Mouse (Mus musculus) ES-Bruce4 (cell line): ENCODE measurements at regions not wholly inside any gene's neighbourhood (a gene's known extent, or its start where the extent isn't known, plus 50 kb on each side); places are given as distances from the start of the nearest gene placed in this dataset.

Experiments
- H3K27ac ChIP-seq: 2 replicates; pipeline ENCODE4 v1.5.1; 2012; ENCODE audit warnings: low read length, inconsistent platforms; ENCODE audit not compliant: insufficient read depth
- H3K27me3 ChIP-seq: 2 replicates; pipeline ENCODE4 v1.6.1; 2012; ENCODE audit warnings: mild to moderate bottlenecking, low read length, inconsistent platforms; ENCODE audit not compliant: control insufficient read depth, poor library complexity, insufficient read depth, severe bottlenecking
- H3K36me3 ChIP-seq: 2 replicates; pipeline ENCODE4 v1.6.1; 2012; ENCODE audit warnings: inconsistent platforms, mild to moderate bottlenecking, low read length, moderate library complexity; ENCODE audit not compliant: control insufficient read depth, poor library complexity, insufficient read depth, severe bottlenecking
- H3K4me1 ChIP-seq: one replicate; pipeline ENCODE4 v1.8.1; 2011; ENCODE audit warnings: low read length; ENCODE audit not compliant: control insufficient read depth, insufficient read depth
- H3K4me3 ChIP-seq: 2 replicates; pipeline ENCODE4 v1.5.1; 2011; ENCODE audit warnings: low read depth, mild to moderate bottlenecking, low read length
- H3K9ac ChIP-seq: 2 replicates; pipeline ENCODE4 v1.6.1; 2012; ENCODE audit warnings: low read depth, mild to moderate bottlenecking, inconsistent platforms; ENCODE audit not compliant: poor library complexity, severe bottlenecking
- H3K9me3 ChIP-seq: replicated peaks from 2 replicates; pipeline ENCODE4 v1.6.1; 2012; ENCODE audit warnings: mild to moderate bottlenecking, low read length, inconsistent platforms; ENCODE audit not compliant: control insufficient read depth, poor library complexity, insufficient read depth, severe bottlenecking
- CTCF ChIP-seq: IDR thresholded peaks from one replicate; pipeline ENCODE4 v1.8.1; 2011; ENCODE audit warnings: low read depth, low read length
- EP300 ChIP-seq: IDR thresholded peaks from 2 replicates; pipeline ENCODE4 v1.6.1; 2011; ENCODE audit warnings: low read depth, low read length; ENCODE audit not compliant: insufficient read depth
- POLR2A ChIP-seq: IDR thresholded peaks from one replicate; pipeline ENCODE4 v1.8.1; 2011; ENCODE audit warnings: low read length; ENCODE audit not compliant: insufficient read depth

- Histone ChIP-seq H3K4me1 (no peaks in the 10 kb centered on the region), H3K9me3 (no peaks in the 10 kb centered on the region), H3K27me3 (no peaks in the 10 kb centered on the region), H3K9ac (no peak overlapping the region), H3K4me3 (no peak overlapping the region), H3K36me3 (no peaks in the 10 kb centered on the region), H3K27ac (no peak overlapping the region)
- TF ChIP-seq EP300 (no peak), CTCF (no peak), POLR2A (no peak)
These were observed 119.5 kb upstream of the Dph6 start for GRCm38 (mm10) chr2:114774278-114774677.

GRCm38 (mm10) chr2:114775532-114775931 is 120.8 kb upstream of the Dph6 start:
- Histone ChIP-seq H3K4me3 (no peak overlapping the region), H3K4me1 (no peaks in the 10 kb centered on the region), H3K27ac (no peak overlapping the region), H3K9me3 (no peaks in the 10 kb centered on the region), H3K9ac (no peak overlapping the region), H3K27me3 (no peaks in the 10 kb centered on the region), H3K36me3 (no peaks in the 10 kb centered on the region)
- TF ChIP-seq POLR2A: no peak
- no peak for TF ChIP-seq EP300
- no peak for TF ChIP-seq CTCF

GRCm38 (mm10) chr2:114776176-114776575 is 121.4 kb upstream of the Dph6 start:
- H3K4me3 ChIP-seq: no peak overlapping the region
- H3K27ac ChIP-seq: no peak overlapping the region
- H3K9me3 ChIP-seq: no peaks in the 10 kb centered on the region
- no peak overlapping the region for H3K9ac ChIP-seq
- H3K36me3 ChIP-seq: no peaks in the 10 kb centered on the region
- H3K27me3 ChIP-seq: no peaks in the 10 kb centered on the region
- TF ChIP-seq CTCF (no peak), POLR2A (no peak), EP300 (no peak)
- no peaks in the 10 kb centered on the region for H3K4me1 ChIP-seq

GRCm38 (mm10) chr2:114782450-114782849 is 127.7 kb upstream of the Dph6 start:
- no peaks in the 10 kb centered on the region for H3K27me3 ChIP-seq

GRCm38 (mm10) chr2:114784191-114784590 is 129.4 kb upstream of the Dph6 start:
- Histone ChIP-seq H3K36me3 (no peaks in the 10 kb centered on the region), H3K27me3 (no peaks in the 10 kb centered on the region), H3K27ac (no peak overlapping the region), H3K9ac (no peak overlapping the region), H3K4me1 (no peaks in the 10 kb centered on the region), H3K4me3 (no peak overlapping the region), H3K9me3 (no peaks in the 10 kb centered on the region)
- TF ChIP-seq EP300 (no peak), CTCF (no peak), POLR2A (no peak)

More at GRCm38 (mm10) chr2:114782450-114782849, 127.7 kb upstream of the Dph6 start:
- TF ChIP-seq EP300 (no peak), CTCF (no peak), POLR2A (no peak)
- Histone ChIP-seq H3K27ac (no peak overlapping the region), H3K9me3 (no peaks in the 10 kb centered on the region), H3K4me3 (no peak overlapping the region), H3K36me3 (no peaks in the 10 kb centered on the region), H3K9ac (no peak overlapping the region), H3K4me1 (no peaks in the 10 kb centered on the region)

- H3K27ac ChIP-seq: no peak overlapping the region
- no peak for TF ChIP-seq EP300
- TF ChIP-seq POLR2A: no peak
- no peak for TF ChIP-seq CTCF
- H3K9ac ChIP-seq: no peak overlapping the region
- H3K27me3 ChIP-seq: no peaks in the 10 kb centered on the region
- no peaks in the 10 kb centered on the region for H3K9me3 ChIP-seq
- H3K36me3 ChIP-seq: no peaks in the 10 kb centered on the region
- H3K4me1 ChIP-seq: no peaks in the 10 kb centered on the region
- no peak overlapping the region for H3K4me3 ChIP-seq
These were observed 133.5 kb upstream of the Dph6 start for GRCm38 (mm10) chr2:114788251-114788650.
